Mouse (Mus musculus): ENCODE measurements at regions not wholly inside any gene's neighbourhood (a gene's known extent, or its start where the extent isn't known, plus 50 kb on each side); places are given as distances from the start of the nearest gene placed in this dataset.

DNA sequence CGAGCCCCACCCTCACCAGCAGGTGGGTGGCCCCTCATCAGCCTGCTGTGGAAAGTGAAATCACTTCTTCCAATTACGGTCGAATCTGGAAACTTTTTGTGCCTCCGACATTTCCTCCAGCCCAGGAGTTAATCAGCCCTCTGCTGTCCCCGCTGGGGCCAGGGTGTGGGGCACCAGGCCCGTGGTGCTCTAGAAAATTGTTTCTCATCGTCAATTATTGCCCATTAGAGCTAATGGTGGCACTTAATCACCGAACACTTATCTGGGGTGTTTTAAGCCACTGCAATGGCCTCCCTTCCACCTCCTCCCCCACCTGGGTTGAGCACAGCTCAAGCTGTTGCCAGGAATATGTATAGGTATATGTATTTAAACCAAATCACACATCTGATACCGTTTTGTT, 72.2 kb downstream of the Barx1 start:
- ATAC-seq (replicated peaks; ENCODE audit: low FRiP score, low read depth) (no peak), DNase-seq (ENCODE audit: low spot score) (no peak)
- H3K4me3 ChIP-seq (replicated peaks; ENCODE audit: low read depth, low read length), result no peak overlapping the region
- H3K4me1 ChIP-seq (replicated peaks; ENCODE audit: insufficient read depth, low read length), result 0 out of 2 replicates have a peak, but pooled peaks cover 4% of the 10 kb centered on the region
- H3K9ac ChIP-seq (ENCODE audit: low read depth, low read length), result no peak overlapping the region
- H3K9me3 ChIP-seq (replicated peaks; ENCODE audit: low read length), result no peaks in the 10 kb centered on the region
- H3K4me2 ChIP-seq (ENCODE audit: low read length), result no peak overlapping the region
- H3K36me3 ChIP-seq (ENCODE audit: insufficient read depth, low read length), result no peaks in the 10 kb centered on the region
- H3K27me3 ChIP-seq (ENCODE audit: insufficient read depth, low read length), result peaks cover 32% of the 10 kb centered on the region
- no peak overlapping the region for H3K27ac ChIP-seq
- TF ChIP-seq CTCF (IDR thresholded peaks at IDR 0.05; ENCODE audit: low read depth), result no peak
- WGBS, result 33% methylated on average over 9 of the region's 9 CpGs

DNA sequence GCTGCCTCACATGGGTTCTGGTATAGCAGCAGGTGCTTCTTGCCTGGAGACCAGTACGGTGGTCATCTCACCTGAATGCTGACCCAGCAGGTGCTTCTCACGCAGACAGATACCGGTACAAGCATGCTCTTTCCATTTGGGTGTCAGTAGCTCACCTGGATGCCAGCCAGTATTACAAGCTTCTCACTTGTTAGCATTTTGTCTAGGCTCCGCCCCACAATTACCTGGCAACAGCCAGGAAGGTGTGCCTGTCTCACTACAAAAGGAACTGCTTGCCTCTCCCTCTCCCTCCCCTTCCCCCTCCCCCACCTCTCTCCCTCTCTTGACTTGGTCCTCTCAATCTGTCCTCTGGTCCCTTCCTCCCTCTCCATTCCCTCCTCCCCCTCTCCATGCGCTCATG, 82.8 kb downstream of the Barx1 start:
- Histone ChIP-seq H3K36me3 (ENCODE audit: insufficient read depth, low read length) (no peaks in the 10 kb centered on the region), H3K9me3 (replicated peaks; ENCODE audit: low read length) (no peaks in the 10 kb centered on the region), H3K4me1 (replicated peaks; ENCODE audit: insufficient read depth, low read length) (no peaks in the 10 kb centered on the region), H3K4me3 (replicated peaks; ENCODE audit: low read depth, low read length) (no peak overlapping the region), H3K9ac (ENCODE audit: low read depth, low read length) (no peak overlapping the region), H3K27me3 (ENCODE audit: insufficient read depth, low read length) (no peaks in the 10 kb centered on the region), H3K27ac (no peak overlapping the region), H3K4me2 (ENCODE audit: low read length) (no peak overlapping the region)
- TF ChIP-seq CTCF (IDR thresholded peaks at IDR 0.05; ENCODE audit: low read depth), result no peak
- ATAC-seq (replicated peaks; ENCODE audit: low FRiP score, low read depth) (no peak), DNase-seq (ENCODE audit: low spot score) (no peak)
- 53% methylated on average over 5 of the region's 5 CpGs for WGBS

DNA sequence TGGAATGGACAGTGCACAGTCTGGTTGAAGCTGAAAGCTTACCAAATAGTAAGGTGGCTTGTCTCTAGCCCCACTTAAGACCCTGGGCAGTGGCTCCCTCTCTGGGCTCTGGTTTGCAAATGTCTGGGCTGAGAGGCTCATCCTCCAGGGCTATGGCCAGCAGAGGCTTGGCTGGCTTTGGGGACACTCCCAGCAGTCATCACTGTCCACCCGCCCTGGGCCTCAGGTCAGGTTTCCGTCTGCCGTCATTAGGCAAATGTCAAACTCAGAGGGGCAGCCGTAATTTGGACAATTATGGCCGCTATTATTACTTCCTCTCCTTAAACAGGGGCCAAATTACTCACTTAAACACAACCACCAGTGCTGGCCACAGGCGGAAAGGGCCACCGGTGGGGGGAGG, 83.5 kb downstream of the Barx1 start:
- ATAC-seq (replicated peaks; ENCODE audit: low FRiP score, low read depth) (no peak), DNase-seq (ENCODE audit: low spot score) (no peak)
- Histone ChIP-seq H3K36me3 (ENCODE audit: insufficient read depth, low read length) (no peaks in the 10 kb centered on the region), H3K4me2 (ENCODE audit: low read length) (no peak overlapping the region), H3K9ac (ENCODE audit: low read depth, low read length) (no peak overlapping the region), H3K27ac (no peak overlapping the region), H3K4me1 (replicated peaks; ENCODE audit: insufficient read depth, low read length) (no peaks in the 10 kb centered on the region), H3K27me3 (ENCODE audit: insufficient read depth, low read length) (no peaks in the 10 kb centered on the region), H3K9me3 (replicated peaks; ENCODE audit: low read length) (no peaks in the 10 kb centered on the region), H3K4me3 (replicated peaks; ENCODE audit: low read depth, low read length) (no peak overlapping the region)
- WGBS, result 8% methylated on average over 7 of the region's 7 CpGs
- TF ChIP-seq CTCF (IDR thresholded peaks at IDR 0.05; ENCODE audit: low read depth), result no peak
